Mouse (Mus musculus): ENCODE results near the gene Plcd1. TPM values are rescaled to one million over a fixed set of nuclear protein-coding genes. Genes with fewer than 3 reads are reported as not detected.

Gene Plcd1
- total and polyA plus RNA-seq, 3 experiments = 0.36 TPM; not detected in 2

GRCm38 (mm10) chr9:119101992-119102782 is 8.9 kb upstream of the Plcd1 start, which contains the start of gene Dlec1:
Dlec1 (plus strand) TSS chr9:119102478.
- Histone ChIP-seq H3K79me2 (ENCODE audit: control insufficient read depth, insufficient read depth, low read length, poor library complexity) (no peaks in the 10 kb centered on the region; the same call in 1 of the 2 replicates), H3K36me3 (ENCODE audit: control insufficient read depth in 1 of 2, insufficient read depth in 2 of 2, low read length in 2 of 2) (peaks cover 0 to 3% of the 10 kb centered on the region in 2 experiments; a peak in 2 of 4 replicates), H3K9ac (ENCODE audit: control insufficient read depth, low read depth, low read length, poor library complexity, severe bottlenecking) (peak within 1 kb of the TSS; percentile 65), H3K4me3 (ENCODE audit: control insufficient read depth in 1 of 2, insufficient read depth in 1 of 2, low read depth in 2 of 2, low read length in 2 of 2) (peak within 1 kb of the TSS; percentile 75 to 76), H3K4me1 (ENCODE audit: control insufficient read depth in 1 of 2, insufficient read depth in 2 of 2, low read length in 2 of 2) (peaks cover 0 to 8% of the 10 kb centered on the region in 2 experiments; a peak in 1 of 4 replicates), H3K9me3 (replicated peaks; ENCODE audit: insufficient read depth, low read length) (no peaks in the 10 kb centered on the region), H3K27me3 (ENCODE audit: control insufficient read depth in 1 of 2, insufficient read depth in 2 of 2, low read length in 2 of 2) (peaks cover 4 to 5% of the 10 kb centered on the region in 2 experiments; a peak in 3 of 4 replicates), H3K27ac (ENCODE audit: control insufficient read depth, low read depth, low read length) (peak within 1 kb of the TSS; percentile 52)
- peak; percentile 94 for DNase-seq (ENCODE audit: low read depth, low spot score)
- TF ChIP-seq RCOR1 (IDR thresholded peaks at IDR 0.05; ENCODE audit: low read depth, low read length) = no peak
- TF ChIP-seq MYC (IDR thresholded peaks at IDR 0.05; ENCODE audit: low read depth, low read length) = 0 out of 2 replicates have a peak, but pooled peaks have one; percentile 35
- no peak for TF ChIP-seq BHLHE40 (IDR thresholded peaks at IDR 0.05; ENCODE audit: borderline replicate concordance, low read depth, low read length)
- no peak for TF ChIP-seq MAFK (IDR thresholded peaks at IDR 0.05; ENCODE audit: borderline replicate concordance, low read depth, low read length)
- peak; percentile 99 for TF ChIP-seq SIN3A (IDR thresholded peaks at IDR 0.05; ENCODE audit: low read length)
- 0 out of 2 replicates have a peak, but pooled peaks have one; percentile 24 for TF ChIP-seq GABPA (IDR thresholded peaks at IDR 0.05; ENCODE audit: low read depth, low read length)
- no peak; the same call in 1 of the 2 replicates for TF ChIP-seq MAX (IDR thresholded peaks at IDR 0.05; ENCODE audit: low read length)
- no peak for TF ChIP-seq CHD1 (IDR thresholded peaks at IDR 0.05; ENCODE audit: low read depth, low read length)
- TF ChIP-seq ZKSCAN1 (IDR thresholded peaks at IDR 0.05; ENCODE audit: low read depth, low read length) = no peak
- TF ChIP-seq CHD2 (IDR thresholded peaks at IDR 0.05; ENCODE audit: low read length) = no peak
- no peak for TF ChIP-seq USF2 (IDR thresholded peaks at IDR 0.05; ENCODE audit: borderline replicate concordance in 1 of 2, insufficient read depth in 1 of 2, low read depth in 1 of 2, low read length in 2 of 2)
- TF ChIP-seq ETS1 (IDR thresholded peaks at IDR 0.05; ENCODE audit: low read depth, low read length) = peak; percentile 75
- no peak for TF ChIP-seq POLR2AphosphoS2 (IDR thresholded peaks at IDR 0.05; ENCODE audit: low read length)
- TF ChIP-seq NRF1 (IDR thresholded peaks at IDR 0.05; ENCODE audit: insufficient read depth, low read depth, low read length, poor library complexity, severe bottlenecking) = 0 out of 2 replicates have a peak, but pooled peaks have one; percentile 30
- TF ChIP-seq EP300 (IDR thresholded peaks at IDR 0.05; ENCODE audit: low read depth in 1 of 2, low read length in 2 of 2) = no peak
- TF ChIP-seq UBTF (IDR thresholded peaks at IDR 0.05; ENCODE audit: borderline replicate concordance, insufficient read depth, low read depth, low read length) = no peak
- no peak for TF ChIP-seq POLR2AphosphoS5 (IDR thresholded peaks at IDR 0.05; ENCODE audit: borderline replicate concordance, low read depth, low read length)
- peak; percentile 45; the same call in 1 of the 2 replicates for TF ChIP-seq SMC3 (IDR thresholded peaks at IDR 0.05; ENCODE audit: low read depth, low read length)
- TF ChIP-seq NELFE (IDR thresholded peaks at IDR 0.05; ENCODE audit: low read depth, low read length) = peak; percentile 61
- TF ChIP-seq POLR2A (IDR thresholded peaks at IDR 0.05; ENCODE audit: control insufficient read depth in 1 of 2, insufficient read depth in 1 of 2, low read depth in 1 of 2, low read length in 2 of 2, poor library complexity in 1 of 2) = peak in 1 of 2 experiments; percentile 66; a peak in 2 of 4 replicates
- peak; percentile 84 for TF ChIP-seq HCFC1 (IDR thresholded peaks at IDR 0.05; ENCODE audit: low read depth, low read length)
- TF ChIP-seq KAT2A (conservative IDR thresholded peaks at IDR 0.05; ENCODE audit: low read depth, low read length) = no peak; the same call in 1 of the 2 replicates
- TF ChIP-seq TBP (IDR thresholded peaks at IDR 0.05; ENCODE audit: low read depth, low read length) = peak; percentile 57; the same call in 1 of the 2 replicates
- TF ChIP-seq ZC3H11A (IDR thresholded peaks at IDR 0.05; ENCODE audit: low read depth, low read length) = no peak
- no peak for TF ChIP-seq E2F4 (IDR thresholded peaks at IDR 0.05; ENCODE audit: borderline replicate concordance, low read depth, low read length)
- peak; percentile 93 for TF ChIP-seq ELF1 (IDR thresholded peaks at IDR 0.05; ENCODE audit: low read depth, low read length)
- TF ChIP-seq USF1 (IDR thresholded peaks at IDR 0.05; ENCODE audit: low read depth, low read length) = no peak
- TF ChIP-seq TCF12 (IDR thresholded peaks at IDR 0.05; ENCODE audit: low read depth, low read length) = 0 out of 2 replicates have a peak, but pooled peaks have one; percentile 15
- no peak for TF ChIP-seq MEF2A (IDR thresholded peaks at IDR 0.05; ENCODE audit: extremely low read depth, insufficient replicate concordance, low read depth, low read length, poor library complexity, severe bottlenecking)
- no peak for TF ChIP-seq JUND (IDR thresholded peaks at IDR 0.05; ENCODE audit: low read depth, low read length)
- no peak for TF ChIP-seq GATA1 (IDR thresholded peaks at IDR 0.05; ENCODE audit: low read depth, low read length)
- TF ChIP-seq RAD21 (IDR thresholded peaks at IDR 0.05; ENCODE audit: low read depth, low read length) = peak; percentile 29
- 0 out of 2 replicates have a peak, but pooled peaks have one; percentile 20 for TF ChIP-seq MYB (IDR thresholded peaks at IDR 0.05; ENCODE audit: low read depth, low read length)
- TF ChIP-seq ZMIZ1 (IDR thresholded peaks at IDR 0.05; ENCODE audit: low read depth, low read length) = peak; percentile 69; the same call in 1 of the 2 replicates

Measured in MEL (cell line).